Mouse (Mus musculus): Measurements from ENCODE around the gene Clec4a1. TPM values are rescaled to one million over a fixed set of nuclear protein-coding genes. Genes with fewer than 3 reads are reported as not detected.

Gene Clec4a1
- 0.18 and 0.63 TPM in 2 replicates for total RNA-seq (2014; rRNA removed)
- polyA plus RNA-seq (2015; fragmentation: Nextera tagmentation; extraction: Ambion mirVana), result 1.5 and 1.6 TPM in 2 replicates

DNA sequence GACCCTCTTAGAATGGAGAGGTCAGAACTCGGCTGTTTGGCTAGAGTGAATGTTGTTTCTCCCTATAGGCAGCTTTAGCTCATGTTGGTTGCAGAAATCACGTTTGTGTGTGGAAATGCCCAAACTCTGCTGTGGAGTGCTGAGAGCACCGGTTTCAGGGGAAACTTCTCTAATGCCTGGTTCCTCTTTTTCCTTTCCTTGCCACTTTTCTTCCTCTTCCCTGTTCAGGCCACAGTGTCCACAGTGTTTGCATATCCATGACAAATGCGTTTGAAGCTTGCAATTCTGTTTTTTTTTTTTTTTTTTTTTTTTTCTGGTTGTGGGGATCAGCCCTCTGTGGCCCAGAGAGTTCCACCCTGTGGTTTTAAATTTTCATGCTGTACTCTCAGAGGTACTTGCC is at the start of gene Clec4a1:
TSS of gene Clec4a1 (plus strand) at position 398 of the 400 bp plus-strand sequence.
- no peak for TF ChIP-seq CTCF (IDR thresholded peaks at IDR 0.05; ENCODE audit: low read depth)
- H3K4me3 ChIP-seq (ENCODE audit: low read length), result no peak within 1 kb of the TSS
- H3K9ac ChIP-seq (replicated peaks; ENCODE audit: low read length), result no peak within 1 kb of the TSS
- H3K9me3 ChIP-seq (ENCODE audit: low read length), result no peaks in the 10 kb centered on the region
- no peak within 1 kb of the TSS for H3K4me2 ChIP-seq (ENCODE audit: low read depth, low read length)
- ATAC-seq (no peak), DNase-seq (ENCODE audit: low spot score) (no peak)
- H3K27me3 ChIP-seq (ENCODE audit: insufficient read depth, low read length), result no peaks in the 10 kb centered on the region
- no peak within 1 kb of the TSS for H3K27ac ChIP-seq
- no peaks in the 10 kb centered on the region for H3K4me1 ChIP-seq (ENCODE audit: insufficient read depth, low read length)
- H3K36me3 ChIP-seq (ENCODE audit: insufficient read depth, low read length), result no peaks in the 10 kb centered on the region
- 52% methylated on average over 4 of the region's 4 CpGs for WGBS

DNA sequence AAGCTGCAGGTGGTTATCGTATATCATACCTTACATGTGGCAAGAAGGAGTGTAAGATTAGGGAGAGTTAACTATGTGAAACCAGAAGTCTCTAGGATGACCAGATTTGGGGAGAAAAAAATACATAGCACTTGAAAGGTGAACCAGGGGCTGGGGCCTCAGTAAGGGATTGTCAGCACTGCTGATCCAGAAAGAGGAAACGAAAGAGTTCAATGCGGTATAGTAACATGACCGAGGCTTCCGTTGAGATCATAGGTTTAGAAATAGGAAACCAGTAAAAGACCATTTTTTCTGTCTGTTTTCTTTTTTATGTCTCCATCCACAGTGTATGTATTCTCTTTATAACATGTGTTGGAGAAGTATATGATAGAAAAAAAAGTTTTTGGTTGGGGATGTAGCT is 48.8 kb upstream of the Clec4a1 start:
- WGBS, result 93% methylated on average over 5 of the region's 5 CpGs
- H3K4me3 ChIP-seq (ENCODE audit: low read length), result no peak overlapping the region
- no peaks in the 10 kb centered on the region for H3K27me3 ChIP-seq (ENCODE audit: insufficient read depth, low read length)
- no peaks in the 10 kb centered on the region for H3K9me3 ChIP-seq (ENCODE audit: low read length)
- TF ChIP-seq CTCF (IDR thresholded peaks at IDR 0.05; ENCODE audit: low read depth), result no peak
- no peaks in the 10 kb centered on the region for H3K36me3 ChIP-seq (ENCODE audit: insufficient read depth, low read length)
- H3K4me1 ChIP-seq (ENCODE audit: insufficient read depth, low read length), result 0 out of 2 replicates have a peak, but pooled peaks cover 5% of the 10 kb centered on the region
- no peak for ATAC-seq
- H3K27ac ChIP-seq, result no peak overlapping the region
- no peak overlapping the region for H3K4me2 ChIP-seq (ENCODE audit: low read depth, low read length)
- H3K9ac ChIP-seq (replicated peaks; ENCODE audit: low read length), result no peak overlapping the region
- DNase-seq (ENCODE audit: low spot score), result no peak

DNA sequence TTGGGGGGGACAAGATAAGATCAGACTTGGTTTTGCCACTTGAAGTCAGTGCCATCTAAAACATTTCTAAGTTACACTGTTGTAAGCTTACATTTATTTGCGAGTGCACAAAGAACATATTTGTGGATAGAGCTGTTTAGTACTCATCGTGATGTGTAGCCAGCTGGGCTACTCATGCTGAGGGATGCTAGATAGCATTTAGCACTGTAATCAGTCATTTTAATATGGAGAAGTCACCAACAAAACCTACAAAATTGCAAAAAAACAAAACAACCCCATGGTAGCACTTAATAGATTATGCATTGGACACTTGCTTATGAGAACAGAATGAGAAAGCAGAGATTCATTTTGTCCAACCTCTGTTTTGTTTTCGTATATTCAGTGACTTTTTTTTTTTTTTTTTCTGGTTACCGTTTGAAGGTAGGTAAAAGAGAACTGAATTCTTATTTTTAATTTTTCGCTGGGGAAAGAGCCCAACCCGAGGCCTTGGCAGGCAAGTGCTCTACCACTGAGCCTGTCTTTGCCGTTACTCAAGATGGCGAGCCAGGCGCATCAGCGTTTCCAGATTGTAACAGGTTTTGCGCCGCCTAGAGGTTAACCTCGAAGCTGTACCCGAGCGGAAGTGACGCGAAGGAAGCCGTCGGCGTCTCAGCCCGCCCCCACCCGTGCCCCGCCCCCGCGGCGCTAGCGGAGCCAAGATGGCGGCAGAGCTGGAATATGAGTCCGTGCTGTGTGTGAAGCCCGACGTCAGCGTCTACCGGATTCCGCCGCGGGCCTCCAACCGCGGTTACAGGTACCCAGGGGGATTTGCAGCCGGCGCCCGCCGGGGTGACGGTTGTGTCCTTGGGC is 47.6 kb upstream of the Clec4a1 start, which contains the start of gene Necap1:
TSS of gene Necap1 (plus strand) at position 604 of the 849 bp plus-strand sequence.
- peak; percentile 100 for DNase-seq (ENCODE audit: low spot score)
- Histone ChIP-seq H3K27ac (peak within 1 kb of the TSS; percentile 94), H3K9me3 (ENCODE audit: low read length) (no peaks in the 10 kb centered on the region), H3K4me3 (ENCODE audit: low read length) (peak within 1 kb of the TSS; percentile 93), H3K9ac (replicated peaks; ENCODE audit: low read length) (peak within 1 kb of the TSS; percentile 96), H3K4me2 (ENCODE audit: low read depth, low read length) (peak within 1 kb of the TSS; percentile 61), H3K36me3 (ENCODE audit: insufficient read depth, low read length) (peaks cover 7% of the 10 kb centered on the region; the same call in 1 of the 2 replicates), H3K27me3 (ENCODE audit: insufficient read depth, low read length) (no peaks in the 10 kb centered on the region), H3K4me1 (ENCODE audit: insufficient read depth, low read length) (0 out of 2 replicates have a peak, but pooled peaks cover 5% of the 10 kb centered on the region)
- TF ChIP-seq CTCF (IDR thresholded peaks at IDR 0.05; ENCODE audit: low read depth), result peak; percentile 87
- WGBS, result 7% methylated on average over 43 of the region's 43 CpGs
- ATAC-seq, result peak; percentile 98

DNA sequence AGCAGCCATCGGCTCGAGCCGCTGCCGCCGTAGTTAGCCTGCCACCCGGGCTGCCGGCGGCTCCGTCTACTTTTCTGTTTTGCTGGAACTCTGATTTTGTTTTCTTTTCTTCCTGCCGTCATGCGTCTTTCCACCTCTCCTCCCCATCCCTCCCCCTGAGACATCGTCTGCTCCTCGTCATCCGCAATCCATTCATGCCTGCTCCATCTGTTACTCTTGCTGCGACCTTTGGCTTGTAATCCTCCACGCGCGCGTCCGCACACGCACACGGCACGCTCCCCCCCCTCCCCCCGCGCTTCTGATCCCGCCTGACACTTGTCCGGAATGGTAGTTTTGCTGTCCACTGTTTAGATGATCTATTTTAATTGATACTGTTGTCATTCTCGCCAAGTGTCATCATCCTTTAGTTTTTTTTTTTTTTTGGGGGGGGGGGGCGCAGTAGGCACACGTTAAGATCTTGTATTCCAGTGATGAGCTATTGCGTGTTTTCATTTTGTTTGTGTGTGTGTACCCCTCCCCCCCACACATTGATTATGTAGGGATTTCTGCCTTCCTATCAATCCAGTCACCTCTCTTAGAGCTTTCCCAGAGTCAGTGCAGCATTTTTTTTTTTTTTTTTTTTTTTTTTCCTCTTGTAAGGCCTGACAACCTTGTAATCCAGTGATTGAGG is 46.8 kb upstream of the Clec4a1 start:
- H3K9me3 ChIP-seq (ENCODE audit: low read length), result no peaks in the 10 kb centered on the region
- WGBS, result under 1% methylated on average over 31 of the region's 31 CpGs
- peak overlapping the region; percentile 94 for H3K27ac ChIP-seq
- 0 out of 2 replicates have a peak, but pooled peaks cover 5% of the 10 kb centered on the region for H3K4me1 ChIP-seq (ENCODE audit: insufficient read depth, low read length)
- TF ChIP-seq CTCF (IDR thresholded peaks at IDR 0.05; ENCODE audit: low read depth), result no peak
- peak overlapping the region; percentile 96 for H3K9ac ChIP-seq (replicated peaks; ENCODE audit: low read length)
- no peaks in the 10 kb centered on the region for H3K27me3 ChIP-seq (ENCODE audit: insufficient read depth, low read length)
- peak overlapping the region; percentile 61 for H3K4me2 ChIP-seq (ENCODE audit: low read depth, low read length)
- DNase-seq (ENCODE audit: low spot score) (peak; percentile 76), ATAC-seq (peak; percentile 84)
- H3K36me3 ChIP-seq (ENCODE audit: insufficient read depth, low read length), result peaks cover 12% of the 10 kb centered on the region; the same call in 1 of the 2 replicates
- H3K4me3 ChIP-seq (ENCODE audit: low read length), result peak overlapping the region; percentile 93

DNA sequence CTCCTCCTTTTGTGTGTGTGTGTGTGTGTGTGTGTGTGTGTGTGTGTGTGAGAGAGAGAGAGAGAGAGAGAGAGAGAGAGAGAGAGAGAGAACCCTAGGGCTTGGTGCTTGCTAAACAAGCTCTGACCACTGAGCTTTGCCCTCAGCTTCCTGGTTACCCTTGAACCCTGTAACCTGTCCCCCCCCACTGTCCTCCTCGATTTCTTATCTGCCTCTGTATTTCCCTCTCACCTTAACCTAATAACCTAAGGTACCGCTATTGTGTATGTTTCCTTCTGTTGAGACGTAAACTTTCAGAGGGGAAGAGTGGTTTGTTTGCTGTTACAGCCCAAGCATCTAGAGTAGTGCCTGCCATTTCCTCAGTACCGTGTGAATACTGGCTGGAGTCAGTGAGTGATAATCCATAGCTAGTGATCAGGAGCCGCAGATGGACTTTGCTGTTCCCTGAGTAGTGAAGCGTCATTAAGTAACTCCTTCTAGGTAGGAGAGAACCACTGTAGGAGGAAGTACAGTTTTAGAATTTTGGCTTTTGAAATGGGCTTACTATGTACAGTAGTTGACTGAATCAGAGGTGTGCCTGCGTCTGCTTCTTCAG is 42.4 kb upstream of the Clec4a1 start:
- Histone ChIP-seq H3K9me3 (ENCODE audit: low read length) (no peaks in the 10 kb centered on the region), H3K27me3 (ENCODE audit: insufficient read depth, low read length) (no peaks in the 10 kb centered on the region), H3K4me3 (ENCODE audit: low read length) (no peak overlapping the region), H3K36me3 (ENCODE audit: insufficient read depth, low read length) (peaks cover 50% of the 10 kb centered on the region), H3K27ac (no peak overlapping the region), H3K9ac (replicated peaks; ENCODE audit: low read length) (no peak overlapping the region), H3K4me2 (ENCODE audit: low read depth, low read length) (no peak overlapping the region), H3K4me1 (ENCODE audit: insufficient read depth, low read length) (0 out of 2 replicates have a peak, but pooled peaks cover 5% of the 10 kb centered on the region)
- WGBS, result 93% methylated on average over 7 of the region's 7 CpGs
- ATAC-seq (no peak), DNase-seq (ENCODE audit: low spot score) (no peak)
- no peak for TF ChIP-seq CTCF (IDR thresholded peaks at IDR 0.05; ENCODE audit: low read depth)

DNA sequence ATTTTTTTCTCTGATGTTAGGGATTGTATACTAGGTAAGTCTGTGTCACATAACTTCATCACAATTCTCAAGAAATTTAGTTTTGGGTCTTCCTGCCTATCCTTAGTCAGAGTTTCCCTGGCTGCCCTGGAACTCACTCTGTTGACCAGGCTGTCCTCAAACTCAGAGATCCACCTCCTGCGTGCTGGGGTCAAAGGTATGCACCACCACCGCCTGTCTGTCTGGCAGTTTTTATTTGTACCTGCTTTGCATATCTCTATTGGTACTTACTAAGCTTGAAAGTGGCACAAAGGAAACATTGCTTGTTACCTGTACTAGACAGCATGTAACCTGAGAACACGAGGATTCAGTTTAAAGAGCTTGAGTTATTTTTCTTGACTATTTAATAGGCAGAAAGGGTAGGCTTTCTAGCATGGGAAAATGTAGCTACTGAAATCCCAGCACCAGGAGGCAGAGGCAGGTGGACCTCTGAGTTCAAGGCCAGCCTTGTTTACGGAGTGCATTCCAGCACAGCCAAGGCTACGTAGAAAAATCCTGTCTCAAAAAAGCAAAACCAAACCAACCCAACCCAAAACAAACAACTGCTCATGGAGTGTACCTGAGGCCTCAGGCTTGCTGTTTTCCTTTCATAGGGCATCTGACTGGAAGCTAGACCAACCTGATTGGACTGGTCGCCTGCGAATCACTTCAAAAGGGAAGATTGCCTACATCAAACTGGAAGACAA is 41.7 kb upstream of the Clec4a1 start:
- no peaks in the 10 kb centered on the region for H3K27me3 ChIP-seq (ENCODE audit: insufficient read depth, low read length)
- no peak overlapping the region for H3K4me3 ChIP-seq (ENCODE audit: low read length)
- H3K36me3 ChIP-seq (ENCODE audit: insufficient read depth, low read length), result peaks cover 56% of the 10 kb centered on the region
- H3K9me3 ChIP-seq (ENCODE audit: low read length), result no peaks in the 10 kb centered on the region
- DNase-seq (ENCODE audit: low spot score) (no peak), ATAC-seq (no peak)
- no peak overlapping the region for H3K4me2 ChIP-seq (ENCODE audit: low read depth, low read length)
- TF ChIP-seq CTCF (IDR thresholded peaks at IDR 0.05; ENCODE audit: low read depth), result no peak
- no peak overlapping the region for H3K27ac ChIP-seq
- WGBS, result 90% methylated on average over 7 of the region's 7 CpGs
- 0 out of 2 replicates have a peak, but pooled peaks cover 5% of the 10 kb centered on the region for H3K4me1 ChIP-seq (ENCODE audit: insufficient read depth, low read length)
- no peak overlapping the region for H3K9ac ChIP-seq (replicated peaks; ENCODE audit: low read length)

Data from hindbrain, postnatal 0 days (tissue).